Mouse (Mus musculus) frontal cortex, postnatal 10 days (tissue): ENCODE results near the gene BC051665.
A peak's percentile ranks its signal among the peaks of the same experiment; 100 is the strongest.

Experiments
- DNase-seq, 2 experiments: peaks; one replicate each; pipeline ENCODE4 v3.0.0; 2022; ENCODE audit warnings: low spot score in 2 of 2, mixed read lengths in 1 of 2

Gene BC051665

DNA sequence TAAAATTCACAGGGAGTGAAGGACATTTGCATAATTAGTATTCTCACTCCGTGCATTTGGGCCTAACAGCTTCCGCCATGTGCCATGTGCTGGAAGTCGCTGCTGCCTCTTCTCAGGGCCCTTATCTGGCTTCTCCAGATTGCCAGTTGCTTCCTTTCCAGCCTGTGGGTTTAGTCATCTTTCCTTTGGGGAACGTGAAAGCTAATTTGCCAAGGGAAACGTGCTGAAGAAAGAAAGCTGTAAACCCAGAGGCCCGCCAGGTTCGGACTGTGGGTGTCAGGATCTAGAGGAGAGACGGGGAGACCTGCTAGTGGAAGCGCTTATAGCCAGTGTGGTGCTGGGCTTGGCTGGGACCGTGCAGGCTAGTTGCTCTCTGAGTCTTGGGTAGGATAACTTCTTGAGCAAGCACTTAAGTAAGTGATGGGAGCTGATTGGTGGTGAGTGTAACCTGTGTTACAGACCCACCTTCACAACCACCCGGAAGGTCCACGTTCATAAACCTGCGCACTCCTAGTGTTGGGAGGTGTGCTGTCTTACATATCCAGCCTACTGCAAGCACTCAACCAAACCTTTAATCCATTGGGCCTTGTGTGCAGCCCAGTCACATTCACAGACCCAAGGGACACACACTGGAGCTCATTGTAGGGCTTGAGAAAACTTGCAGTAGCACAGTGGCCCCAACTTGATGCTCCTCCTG is 42.6 kb downstream of the BC051665 start:
- DNase-seq, result no peak

DNA sequence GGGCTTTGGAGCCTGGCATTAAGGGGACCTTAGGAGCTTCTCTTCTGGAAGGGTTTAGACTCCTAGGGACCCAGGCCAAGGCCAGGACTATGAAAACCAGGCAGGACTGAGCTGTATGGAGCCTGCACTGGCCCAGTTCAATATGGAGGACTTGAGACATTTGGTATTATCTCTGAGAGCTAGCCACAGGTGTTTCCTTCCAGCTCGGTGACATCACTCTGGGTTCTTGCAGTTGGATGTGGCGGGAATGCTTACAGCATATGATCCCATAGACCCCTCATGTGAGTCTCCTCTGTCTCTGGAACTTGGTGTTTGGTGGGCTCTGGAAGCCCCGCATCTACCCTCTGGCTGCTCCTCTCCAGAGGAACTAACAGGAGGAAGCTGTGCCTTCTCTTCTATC is 43.6 kb downstream of the BC051665 start:
- DNase-seq, result no peak

DNA sequence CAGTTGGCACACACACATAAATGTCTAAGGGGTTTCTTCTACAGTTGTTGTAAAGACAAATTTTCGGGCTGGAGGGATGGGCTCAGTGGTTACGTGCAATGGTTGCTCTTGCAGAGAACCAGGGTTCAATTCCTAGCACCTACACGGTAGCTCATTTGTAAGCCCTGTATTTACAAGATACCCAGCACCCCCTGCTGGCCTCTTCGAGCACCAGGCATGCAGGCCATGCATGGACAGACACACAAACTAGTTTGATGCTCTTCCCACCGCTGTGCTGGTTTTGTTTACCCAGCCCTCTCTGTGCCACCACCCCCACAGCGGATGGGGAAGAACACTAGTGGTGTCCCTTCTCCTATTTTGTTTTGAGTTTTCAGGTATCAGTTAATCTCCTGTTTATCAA is 45.9 kb downstream of the BC051665 start:
- DNase-seq, result no peak

DNA sequence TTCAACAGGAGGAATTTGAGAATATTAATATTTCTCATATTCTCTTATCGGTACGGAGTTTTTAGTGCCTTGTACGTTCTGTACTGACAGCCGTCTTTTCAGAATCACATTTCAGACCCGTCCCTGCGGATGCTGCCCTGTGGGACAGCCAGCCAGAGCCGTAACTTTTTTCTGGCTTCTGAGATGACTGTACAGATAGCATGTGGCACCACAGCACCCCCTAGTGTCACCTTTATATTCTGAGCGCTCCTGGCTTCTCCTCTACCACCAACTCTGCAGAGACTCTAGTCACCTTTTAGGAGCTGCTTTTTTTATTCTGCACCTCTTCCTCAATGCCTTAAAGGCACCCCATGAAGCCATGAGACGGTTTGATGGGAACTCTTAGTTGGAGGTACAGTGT is 47.7 kb downstream of the BC051665 start:
- peak; percentile 37 to 66 for DNase-seq

DNA sequence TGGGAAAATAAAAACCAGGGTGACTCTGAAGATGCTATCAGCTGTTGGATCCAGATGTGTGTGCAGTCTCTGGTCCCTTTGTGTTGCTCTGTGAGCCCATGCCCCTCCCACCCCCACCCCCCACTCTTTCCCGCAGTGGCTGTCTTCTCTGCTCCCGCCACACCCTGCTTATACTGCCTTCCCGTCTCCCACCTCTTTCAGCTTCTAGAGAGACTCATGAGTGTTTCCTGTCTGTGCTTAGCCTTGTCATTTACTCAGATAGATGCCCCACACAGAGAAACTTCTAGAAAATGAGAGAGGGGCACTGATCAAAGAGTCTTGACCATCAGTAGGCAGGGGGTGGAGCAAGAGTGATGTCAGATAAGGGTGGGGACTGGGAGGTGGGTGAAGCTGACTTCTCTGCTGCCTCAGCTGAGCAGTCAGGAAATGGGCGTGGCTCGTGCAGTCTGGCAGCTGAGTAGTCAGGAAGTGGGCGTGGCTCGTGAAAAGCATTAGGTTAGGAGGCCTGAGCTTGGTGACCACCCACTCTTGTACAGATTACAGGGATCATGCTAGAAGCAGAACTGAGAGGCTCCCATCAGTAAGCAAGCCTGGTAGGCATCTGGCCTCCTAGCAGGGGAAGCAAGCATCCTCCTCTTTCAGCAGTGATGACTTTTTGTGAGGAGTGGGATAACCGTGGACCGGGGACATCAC is 48.4 kb downstream of the BC051665 start:
- DNase-seq, result peak; percentile 67 to 69

DNA sequence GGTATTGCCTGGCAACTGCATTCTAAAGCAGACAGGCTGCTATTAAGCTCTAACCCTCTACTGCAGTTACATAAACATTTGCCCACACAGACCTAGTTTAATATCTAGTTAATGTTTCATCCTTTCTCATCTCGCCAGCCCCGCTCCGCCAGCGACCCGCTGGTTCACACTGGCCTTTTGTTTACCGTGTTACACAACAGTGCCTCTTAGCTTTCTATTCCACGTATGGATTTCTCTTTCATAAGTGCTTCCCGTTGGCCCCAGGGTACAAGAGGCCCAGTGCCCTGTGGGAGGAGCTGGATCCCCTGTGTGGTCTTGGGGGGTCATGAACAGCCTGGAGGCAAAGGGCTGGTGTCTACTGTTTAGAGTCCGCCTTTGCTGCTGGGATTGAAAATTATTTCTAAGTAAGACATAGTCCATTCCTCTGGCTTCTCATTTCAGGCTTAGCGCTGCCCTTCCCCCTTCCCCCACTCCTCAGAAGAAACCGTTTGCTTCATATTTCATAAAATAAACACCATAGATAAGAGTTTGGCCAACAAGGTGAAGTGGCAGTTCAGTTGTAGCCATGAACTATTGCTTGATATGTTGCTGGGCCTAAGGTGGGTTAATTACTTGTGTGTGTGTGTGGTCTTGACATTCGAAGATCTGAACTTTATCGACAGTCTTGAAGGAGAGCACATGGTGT is 49.6 kb downstream of the BC051665 start:
- DNase-seq, result no peak

DNA sequence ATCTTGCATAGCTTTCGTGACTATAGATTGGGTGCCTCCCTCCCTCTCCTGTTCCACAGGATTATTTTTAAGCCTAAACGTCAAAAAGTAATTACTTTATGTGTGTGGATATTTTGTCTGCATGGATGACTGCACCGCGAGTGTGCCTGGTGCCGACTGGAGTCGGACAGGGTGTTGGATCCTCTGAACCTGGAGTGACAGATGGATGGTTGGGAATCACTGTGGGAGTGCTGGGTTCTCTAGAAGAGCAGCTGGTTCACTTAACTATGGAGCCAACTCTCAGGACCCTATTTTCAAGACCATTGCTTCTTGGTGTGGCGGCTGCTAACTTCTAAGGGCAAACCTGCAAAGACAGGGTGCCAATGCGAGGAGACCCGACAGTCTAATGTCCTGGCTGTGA is 50.9 kb downstream of the BC051665 start:
- DNase-seq, result no peak
